Mouse (Mus musculus): Measurements from ENCODE around the gene B4galt1. TPM values are rescaled to one million over a fixed set of nuclear protein-coding genes. Genes with fewer than 3 reads are reported as not detected.

Gene B4galt1
- polyA plus RNA-seq, 1 experiment from 2014 or later = 8.3 TPM

- WGBS = 79% methylated on average over 8 of the region's 8 CpGs
- no peak overlapping the region for H3K4me3 ChIP-seq (replicated peaks)
These were observed 5.6 kb downstream of the B4galt1 start for GRCm38 (mm10) chr4:40848246-40848645.

GRCm38 (mm10) chr4:40847160-40847559 lies 6.6 kb downstream of the B4galt1 start:
- no peaks in the 10 kb centered on the region for H3K9me3 ChIP-seq

More at GRCm38 (mm10) chr4:40848246-40848645, 5.6 kb downstream of the B4galt1 start:
- Histone ChIP-seq H3K9me3 (no peaks in the 10 kb centered on the region), H3K36me3 (no peaks in the 10 kb centered on the region), H3K27ac (no peak overlapping the region), H3K4me1 (replicated peaks) (peaks cover 56% of the 10 kb centered on the region), H3K4me2 (replicated peaks) (no peak overlapping the region), H3K27me3 (no peaks in the 10 kb centered on the region), H3K9ac (replicated peaks) (no peak overlapping the region)
- no peak for ATAC-seq

GRCm38 (mm10) chr4:40846143-40846931 lies 7.5 kb downstream of the B4galt1 start:
- Histone ChIP-seq H3K4me3 (replicated peaks) (no peak overlapping the region), H3K27ac (no peak overlapping the region), H3K9ac (replicated peaks) (no peak overlapping the region), H3K4me1 (replicated peaks) (peaks cover 36% of the 10 kb centered on the region), H3K36me3 (no peaks in the 10 kb centered on the region), H3K27me3 (no peaks in the 10 kb centered on the region), H3K4me2 (replicated peaks) (no peak overlapping the region), H3K9me3 (no peaks in the 10 kb centered on the region)
- no peak for ATAC-seq
- whole genome bisulfite sequencing = 96% methylated on average over 7 of the region's 7 CpGs

More at GRCm38 (mm10) chr4:40847160-40847559, 6.6 kb downstream of the B4galt1 start:
- H3K27me3 ChIP-seq = no peaks in the 10 kb centered on the region
- no peak overlapping the region for H3K9ac ChIP-seq (replicated peaks)
- peaks cover 45% of the 10 kb centered on the region for H3K4me1 ChIP-seq (replicated peaks)
- no peak overlapping the region for H3K27ac ChIP-seq
- no peak overlapping the region for H3K4me2 ChIP-seq (replicated peaks)
- no peaks in the 10 kb centered on the region for H3K36me3 ChIP-seq
- no peak for ATAC-seq
- WGBS = 95% methylated on average over 4 of the region's 4 CpGs
- H3K4me3 ChIP-seq (replicated peaks) = no peak overlapping the region

GRCm38 (mm10) chr4:40844811-40845751 lies 8.7 kb downstream of the B4galt1 start:
- no peak for ATAC-seq
- Histone ChIP-seq H3K4me3 (replicated peaks) (no peak overlapping the region), H3K27ac (no peak overlapping the region), H3K4me1 (replicated peaks) (peaks cover 26% of the 10 kb centered on the region), H3K9me3 (no peaks in the 10 kb centered on the region), H3K9ac (replicated peaks) (no peak overlapping the region), H3K36me3 (no peaks in the 10 kb centered on the region), H3K27me3 (no peaks in the 10 kb centered on the region), H3K4me2 (replicated peaks) (no peak overlapping the region)
- WGBS = 52% methylated on average over 12 of the region's 12 CpGs

- Histone ChIP-seq H3K4me1 (replicated peaks) (peaks cover 26% of the 10 kb centered on the region), H3K27me3 (no peaks in the 10 kb centered on the region), H3K9me3 (no peaks in the 10 kb centered on the region), H3K27ac (no peak overlapping the region), H3K9ac (replicated peaks) (no peak overlapping the region), H3K36me3 (no peaks in the 10 kb centered on the region), H3K4me3 (replicated peaks) (no peak overlapping the region), H3K4me2 (replicated peaks) (no peak overlapping the region)
- WGBS = 18% methylated on average over 5 of the region's 5 CpGs
- ATAC-seq = peak; percentile 45; the same call in 1 of the 2 replicates
These were observed 9.5 kb downstream of the B4galt1 start for GRCm38 (mm10) chr4:40844251-40844721.

- Histone ChIP-seq H3K4me1 (replicated peaks) (peaks cover 26% of the 10 kb centered on the region), H3K4me2 (replicated peaks) (no peak overlapping the region), H3K27ac (no peak overlapping the region), H3K36me3 (no peaks in the 10 kb centered on the region), H3K4me3 (replicated peaks) (no peak overlapping the region), H3K27me3 (no peaks in the 10 kb centered on the region), H3K9ac (replicated peaks) (no peak overlapping the region), H3K9me3 (no peaks in the 10 kb centered on the region)
- no peak for ATAC-seq
- WGBS = 76% methylated on average over 8 of the region's 8 CpGs
These were observed 10.1 kb downstream of the B4galt1 start for GRCm38 (mm10) chr4:40843726-40844125.

GRCm38 (mm10) chr4:40840448-40840847 lies 13.4 kb downstream of the B4galt1 start:
- Histone ChIP-seq H3K4me3 (replicated peaks) (no peak overlapping the region), H3K36me3 (no peaks in the 10 kb centered on the region), H3K4me1 (replicated peaks) (peaks cover 27% of the 10 kb centered on the region), H3K27ac (no peak overlapping the region), H3K27me3 (no peaks in the 10 kb centered on the region), H3K9ac (replicated peaks) (no peak overlapping the region), H3K9me3 (no peaks in the 10 kb centered on the region), H3K4me2 (replicated peaks) (no peak overlapping the region)
- WGBS = 94% methylated on average over 2 of the region's 2 CpGs
- no peak for ATAC-seq

- no peaks in the 10 kb centered on the region for H3K27me3 ChIP-seq
- peaks cover 15% of the 10 kb centered on the region for H3K4me1 ChIP-seq (replicated peaks)
- no peaks in the 10 kb centered on the region for H3K36me3 ChIP-seq
- WGBS = 95% methylated on average over 12 of the region's 12 CpGs
- no peak for ATAC-seq
- no peak overlapping the region for H3K4me2 ChIP-seq (replicated peaks)
- H3K9me3 ChIP-seq = no peaks in the 10 kb centered on the region
- H3K27ac ChIP-seq = no peak overlapping the region
- no peak overlapping the region for H3K4me3 ChIP-seq (replicated peaks)
- no peak overlapping the region for H3K9ac ChIP-seq (replicated peaks)
These were observed 14.6 kb downstream of the B4galt1 start for GRCm38 (mm10) chr4:40839251-40839650.

GRCm38 (mm10) chr4:40837451-40838285 lies 16.1 kb downstream of the B4galt1 start:
- Histone ChIP-seq H3K36me3 (no peaks in the 10 kb centered on the region), H3K4me2 (replicated peaks) (no peak overlapping the region), H3K27me3 (no peaks in the 10 kb centered on the region), H3K4me1 (replicated peaks) (peaks cover 8% of the 10 kb centered on the region), H3K9me3 (no peaks in the 10 kb centered on the region), H3K9ac (replicated peaks) (no peak overlapping the region), H3K4me3 (replicated peaks) (no peak overlapping the region), H3K27ac (no peak overlapping the region)
- no peak for ATAC-seq
- 70% methylated on average over 10 of the region's 10 CpGs for WGBS

- H3K9ac ChIP-seq (replicated peaks) = no peak overlapping the region
- H3K27me3 ChIP-seq = no peaks in the 10 kb centered on the region
- H3K36me3 ChIP-seq = no peaks in the 10 kb centered on the region
- peaks cover 8% of the 10 kb centered on the region for H3K4me1 ChIP-seq (replicated peaks)
- 91% methylated on average over 3 of the region's 3 CpGs for WGBS
- no peak for ATAC-seq
- 0 out of 2 replicates have a peak overlapping the region, but pooled peaks have one; percentile 4 for H3K27ac ChIP-seq
- no peak overlapping the region for H3K4me3 ChIP-seq (replicated peaks)
- no peak overlapping the region for H3K4me2 ChIP-seq (replicated peaks)
- no peaks in the 10 kb centered on the region for H3K9me3 ChIP-seq
These were observed 16.8 kb downstream of the B4galt1 start for GRCm38 (mm10) chr4:40837008-40837407.

- Histone ChIP-seq H3K36me3 (no peaks in the 10 kb centered on the region), H3K9ac (replicated peaks) (no peak overlapping the region), H3K4me2 (replicated peaks) (no peak overlapping the region), H3K4me1 (replicated peaks) (peaks cover 8% of the 10 kb centered on the region), H3K4me3 (replicated peaks) (no peak overlapping the region), H3K9me3 (no peaks in the 10 kb centered on the region), H3K27me3 (no peaks in the 10 kb centered on the region), H3K27ac (no peak overlapping the region)
- no peak for ATAC-seq
- 90% methylated on average over 5 of the region's 5 CpGs for WGBS
These were observed 18.9 kb downstream of the B4galt1 start for GRCm38 (mm10) chr4:40834872-40835271.

All from midbrain, embryonic 13.5 days (tissue).